Mouse (Mus musculus) heart, postnatal 10 days (tissue): ENCODE results near the gene Syt1. TPM values are rescaled to one million over a fixed set of nuclear protein-coding genes. Genes with fewer than 3 reads are reported as not detected.

Experiments
- DNase-seq, 2 experiments: peaks; one replicate each; pipeline ENCODE4 v3.0.0; 2021
- intact Hi-C: fragments of 180-260 bp; cut with DNase I; formaldehyde crosslinking; loops from one replicate; pipeline ENCODE4 v1.15.1; 2025
- total RNA-seq, 2 experiments: library from RNA; stranded (reverse); gene quantifications; 2 replicates each; pipeline ENCODE4 v1.2.3; 2021

The Syt1 gene
- total RNA-seq, 2 experiments from 2014 or later = 0.07 TPM

DNA sequence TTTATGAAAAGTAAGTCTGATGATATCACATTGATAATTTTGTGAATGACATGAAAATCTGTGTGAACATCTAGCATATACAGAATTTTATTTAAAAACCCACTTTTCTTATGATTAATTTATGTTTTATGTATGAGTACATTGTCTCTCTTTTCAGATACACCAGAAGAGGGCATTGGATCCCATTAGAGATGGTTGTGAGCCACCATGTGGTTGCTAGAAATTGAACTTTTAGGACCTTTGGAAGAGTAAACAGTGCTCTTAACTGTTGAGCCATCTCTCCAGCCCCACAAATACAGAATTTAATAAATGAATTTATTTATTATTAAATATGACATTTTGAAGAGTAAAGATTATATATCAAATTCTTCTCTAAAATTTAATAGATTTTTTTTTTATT lies 353.1 kb downstream of the Syt1 start:
- no peak for DNase-seq
- intact Hi-C loops = no loop called here

DNA sequence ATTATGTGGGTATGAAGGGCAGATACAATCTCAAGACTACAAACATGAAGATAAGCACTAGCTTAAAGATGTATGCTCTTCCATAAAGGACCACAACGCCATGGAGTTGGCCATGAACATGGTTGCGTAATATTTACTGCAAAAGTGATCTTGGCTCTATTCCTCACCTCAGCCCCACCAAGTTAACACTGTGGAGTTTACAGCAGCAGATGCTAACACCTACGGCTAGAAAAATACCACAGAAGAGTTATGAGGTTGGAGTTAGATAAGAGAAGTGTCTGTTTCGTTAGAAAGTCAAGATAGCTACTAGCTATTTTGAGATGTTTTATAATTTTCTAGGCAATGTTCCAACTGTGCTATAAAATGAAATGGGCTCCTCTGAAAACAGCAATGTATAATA lies 353.9 kb downstream of the Syt1 start:
- DNase-seq = no peak
- intact Hi-C loops = no loop called here

DNA sequence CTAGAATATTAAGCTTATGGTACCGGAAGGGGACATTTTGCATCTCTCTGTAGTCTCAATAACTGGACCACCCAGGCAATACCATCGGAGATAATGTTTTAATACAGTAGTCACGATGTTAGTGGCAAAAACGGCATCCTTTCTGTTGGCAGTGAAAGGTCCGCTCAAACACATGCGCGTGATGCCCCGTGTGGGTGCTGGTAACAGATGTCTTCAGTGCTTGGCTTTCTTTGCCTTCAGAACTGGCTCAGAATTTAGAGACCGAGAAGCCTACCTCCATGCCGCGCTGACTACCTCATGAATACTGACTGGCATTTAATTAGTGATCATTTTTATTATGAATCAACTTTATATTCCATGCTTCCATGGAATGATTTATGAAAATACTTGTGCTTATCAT lies 355.7 kb downstream of the Syt1 start:
- intact Hi-C loops = no loop called here
- DNase-seq = no peak

DNA sequence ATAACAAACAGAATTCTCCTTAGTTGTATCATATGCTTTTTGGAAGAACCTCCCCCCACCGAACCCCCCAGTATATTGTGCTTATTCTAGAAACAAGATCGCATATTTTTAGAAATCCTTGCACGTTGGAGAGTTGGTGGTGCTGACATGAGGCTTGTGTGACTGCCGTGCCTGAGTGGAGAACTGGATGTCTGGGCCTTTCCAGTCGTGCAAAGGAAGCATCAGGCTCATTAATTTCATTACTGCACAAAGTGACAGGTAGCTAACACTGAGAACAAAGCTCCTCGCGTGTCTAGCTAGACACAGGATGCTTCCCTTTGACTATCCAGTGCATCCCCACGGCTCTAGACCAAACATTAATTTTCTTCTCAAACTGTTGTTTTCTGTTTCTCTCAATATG lies 358.0 kb downstream of the Syt1 start:
- intact Hi-C loops = no loop called here

DNA sequence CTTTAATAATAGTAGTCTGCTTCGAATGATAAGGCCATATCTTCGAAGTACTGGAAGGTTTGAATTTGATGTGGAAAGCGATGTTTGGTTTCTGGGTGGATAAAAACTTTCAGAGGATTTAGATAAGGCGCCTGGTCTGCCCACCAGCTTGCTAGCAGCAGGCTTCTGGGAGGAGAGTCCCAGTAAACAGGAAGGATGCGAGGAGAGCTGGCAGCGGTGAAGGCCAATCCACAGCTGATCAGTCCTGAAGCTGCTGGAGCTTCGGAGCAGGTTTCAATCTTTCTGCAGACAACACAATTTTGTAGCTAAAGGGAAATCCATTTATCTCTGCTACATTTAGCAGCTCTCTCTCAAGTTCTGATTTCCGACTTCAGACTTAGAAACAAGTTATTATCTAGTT lies 358.7 kb downstream of the Syt1 start:
- no peak for DNase-seq

More for the DNA sequence above, 358.0 kb downstream of the Syt1 start:
- no peak for DNase-seq

DNA sequence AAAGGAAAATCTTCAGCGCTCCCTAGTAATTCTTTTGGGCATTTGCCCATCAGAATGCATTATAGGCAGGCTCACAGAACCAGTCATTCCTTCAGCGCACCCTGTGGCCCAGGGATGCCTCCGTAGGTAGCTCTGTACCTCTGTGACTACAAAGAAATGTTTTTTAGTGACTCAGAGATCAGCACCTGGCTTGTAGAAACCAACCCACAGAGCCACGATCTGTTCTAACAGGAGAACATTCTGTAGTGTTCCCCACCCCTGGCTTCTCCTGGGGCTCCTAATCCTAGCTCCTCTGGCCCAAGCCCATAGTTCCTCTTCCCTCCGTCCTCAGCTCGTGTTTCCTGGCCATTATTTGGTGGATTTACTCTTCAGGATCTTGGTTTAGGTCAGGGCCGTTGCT lies 361.6 kb downstream of the Syt1 start:
- intact Hi-C loops = no loop called here
- no peak for DNase-seq

More for the DNA sequence above, 358.7 kb downstream of the Syt1 start:
- intact Hi-C loops = no loop called here

DNA sequence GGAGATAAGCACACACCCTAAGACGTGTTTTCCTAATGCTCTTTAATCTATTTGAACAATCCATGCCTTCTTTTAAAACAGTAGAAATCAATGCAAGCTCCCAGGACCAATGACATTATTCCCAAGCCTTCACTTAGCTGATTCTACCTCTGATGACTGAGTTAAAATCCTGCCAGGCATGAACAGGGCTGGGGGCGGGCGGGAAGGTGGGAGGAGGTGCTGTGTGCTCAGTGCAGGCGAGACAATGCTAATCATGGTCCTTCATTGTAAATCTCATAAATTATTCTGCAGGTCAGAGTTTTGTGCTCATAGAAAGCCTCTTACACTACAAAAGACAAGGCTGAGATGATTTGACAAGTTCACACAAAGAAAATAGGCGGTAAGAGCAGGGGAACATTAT lies 366.9 kb downstream of the Syt1 start:
- intact Hi-C loops = no loop called here
- DNase-seq = no peak

DNA sequence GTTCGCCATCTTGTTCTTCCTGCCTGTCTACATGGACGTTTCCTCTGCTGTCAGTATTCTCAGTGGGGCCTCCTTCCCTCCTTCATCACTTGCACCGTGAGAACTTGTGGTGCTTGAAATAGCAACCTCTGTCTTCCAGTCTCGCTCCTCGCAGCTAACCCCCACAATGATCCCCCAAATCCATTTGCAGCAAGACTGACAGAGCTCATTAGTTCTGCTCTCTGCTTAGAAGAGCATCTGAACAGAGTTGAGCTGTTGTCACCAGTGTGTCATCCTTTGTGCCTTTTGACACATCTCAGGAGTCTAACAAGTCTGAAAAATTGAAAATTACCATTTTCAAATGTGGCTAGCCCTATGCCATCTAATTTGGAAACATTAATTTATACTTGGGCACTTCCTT lies 372.7 kb downstream of the Syt1 start:
- intact Hi-C loops = no loop called here
- no peak for DNase-seq

DNA sequence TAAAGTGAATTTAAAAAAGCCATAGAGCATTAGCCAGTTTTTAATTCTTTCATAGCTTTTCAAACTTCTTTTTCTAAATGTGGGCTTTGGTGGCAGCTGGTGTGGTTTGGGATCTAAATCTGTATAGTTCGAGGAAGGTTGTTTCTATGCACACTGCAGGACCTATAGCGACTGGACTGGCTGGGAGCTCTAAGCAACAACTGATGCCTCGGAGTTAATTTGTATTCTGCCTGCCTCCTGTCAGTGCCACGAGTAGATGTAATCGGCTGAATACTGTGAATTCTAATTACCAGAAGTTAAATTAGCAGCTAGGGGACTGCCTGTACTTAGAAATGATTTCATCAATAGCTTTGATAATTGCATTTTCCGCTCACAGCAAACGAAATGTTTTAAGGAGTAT lies 374.7 kb downstream of the Syt1 start:
- DNase-seq = no peak
- intact Hi-C loops = no loop called here

DNA sequence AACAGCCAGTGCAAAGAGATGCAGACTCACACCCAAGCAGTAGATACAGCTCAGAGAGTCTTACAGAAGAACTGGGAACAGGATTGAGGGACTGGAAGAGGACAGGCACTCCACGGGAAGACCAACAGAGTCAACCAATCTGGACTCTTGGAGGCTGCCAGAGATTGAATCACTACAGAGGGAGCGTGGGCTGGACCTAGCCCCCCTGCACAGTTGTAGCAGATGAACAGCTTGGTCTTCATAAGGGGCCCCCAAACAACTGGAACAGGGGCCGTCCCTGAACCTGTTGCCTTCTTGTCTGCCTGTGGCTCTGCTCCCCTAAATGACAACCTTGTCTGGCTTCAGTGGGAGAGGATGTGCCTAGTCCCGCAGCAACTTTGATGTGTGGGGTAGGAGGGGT lies 375.2 kb downstream of the Syt1 start:
- intact Hi-C loops = no loop called here

DNA sequence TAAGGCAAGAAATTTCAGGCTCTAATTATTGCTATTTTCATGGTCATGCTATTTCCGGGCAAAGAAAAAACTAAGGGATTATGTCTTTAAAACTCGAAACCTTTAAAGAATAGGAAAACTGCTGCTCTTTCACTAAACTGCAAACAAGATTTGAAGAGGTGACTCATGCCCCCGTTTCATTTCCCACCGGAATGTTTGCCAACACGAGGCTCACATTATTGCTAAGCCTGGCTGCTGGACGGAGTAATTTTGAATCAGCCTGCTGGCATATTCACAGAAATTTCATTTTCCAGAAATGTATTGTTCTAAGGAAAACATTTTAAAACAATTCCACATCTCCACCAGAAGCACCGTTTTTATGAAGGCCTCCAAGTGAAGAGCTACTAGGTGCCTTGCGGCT lies 379.9 kb downstream of the Syt1 start:
- no peak for DNase-seq
- intact Hi-C loops = no loop called here

More for the DNA sequence above, 375.2 kb downstream of the Syt1 start:
- no peak for DNase-seq

DNA sequence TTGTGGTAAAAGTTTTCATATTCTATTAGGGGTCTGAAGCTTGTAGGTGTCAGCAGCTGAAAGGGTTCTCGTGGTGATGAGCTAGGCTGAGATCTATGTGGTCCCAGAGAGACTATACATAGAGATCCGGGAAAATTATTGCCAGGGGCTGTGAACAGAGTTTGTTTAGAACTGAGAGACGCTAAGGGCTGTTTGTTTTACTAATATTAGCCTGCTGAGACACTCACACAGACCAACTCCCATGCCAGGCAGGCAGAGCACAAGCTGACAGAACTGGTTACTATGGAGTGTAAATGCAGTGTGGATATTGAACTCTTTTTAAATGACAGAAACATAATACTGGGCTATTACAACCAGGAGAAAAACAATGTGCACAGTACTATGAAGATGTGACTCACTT lies 384.4 kb downstream of the Syt1 start:
- intact Hi-C loops = no loop called here
- no peak for DNase-seq

DNA sequence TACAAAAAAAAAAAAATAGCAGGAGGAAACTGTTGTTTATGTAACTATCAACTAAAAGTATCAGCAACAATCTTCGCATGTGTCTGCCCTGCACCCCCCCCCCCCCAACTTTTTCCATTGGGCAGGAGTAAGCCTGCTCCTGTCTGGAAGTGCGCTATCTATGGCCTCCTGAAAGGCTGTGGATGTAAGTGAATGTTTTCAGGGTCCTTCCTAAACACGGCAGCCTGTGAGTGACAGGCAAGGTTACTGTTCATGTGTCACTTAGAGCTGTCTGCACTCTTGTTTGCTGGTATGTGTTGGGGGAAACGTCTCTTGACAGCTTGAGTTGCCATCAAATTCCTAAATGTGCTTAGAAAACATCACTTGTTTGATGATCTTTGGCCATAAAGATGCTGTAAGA lies 387.8 kb downstream of the Syt1 start:
- intact Hi-C loops = no loop called here

DNA sequence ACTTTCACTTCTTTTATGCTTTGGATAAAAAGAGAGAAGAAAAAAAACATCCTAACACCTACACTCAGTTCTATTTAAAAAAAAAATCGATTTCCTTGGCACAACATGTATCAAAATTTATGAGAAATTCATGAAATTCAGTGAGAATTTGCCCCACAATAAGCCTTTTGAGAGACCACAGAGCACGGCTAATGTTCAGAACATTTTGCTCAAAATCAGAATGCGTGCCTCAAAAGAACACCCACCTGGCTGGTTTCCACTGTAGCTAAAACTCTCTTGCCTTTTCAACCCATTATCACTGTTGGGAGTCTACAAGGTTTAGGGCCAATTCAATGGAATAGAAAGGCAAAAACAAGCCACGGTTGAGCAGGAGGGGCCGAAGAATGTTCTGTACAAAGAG lies 390.9 kb downstream of the Syt1 start:
- DNase-seq = no peak
- intact Hi-C loops = no loop called here

More for the DNA sequence above, 387.8 kb downstream of the Syt1 start:
- DNase-seq = no peak

DNA sequence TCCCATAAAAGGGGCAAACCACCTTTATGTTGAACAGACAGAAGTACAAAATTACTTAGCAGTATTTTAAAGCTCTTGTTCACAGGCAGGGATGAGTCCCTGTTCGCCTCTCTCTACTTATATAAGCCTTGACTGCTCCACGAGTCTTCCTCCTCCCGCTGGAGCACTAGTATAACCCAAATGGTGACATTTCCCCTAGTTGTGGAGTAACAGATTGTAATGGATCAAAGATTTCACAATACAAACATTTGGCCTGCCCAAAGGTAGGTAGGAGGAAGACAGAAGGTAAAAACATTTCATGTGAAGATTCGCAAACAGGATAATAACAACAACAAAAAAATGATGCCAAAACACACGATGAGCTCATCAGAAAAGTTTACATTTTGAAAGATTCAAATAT lies 391.6 kb downstream of the Syt1 start:
- intact Hi-C loops = no loop called here
- DNase-seq = no peak

DNA sequence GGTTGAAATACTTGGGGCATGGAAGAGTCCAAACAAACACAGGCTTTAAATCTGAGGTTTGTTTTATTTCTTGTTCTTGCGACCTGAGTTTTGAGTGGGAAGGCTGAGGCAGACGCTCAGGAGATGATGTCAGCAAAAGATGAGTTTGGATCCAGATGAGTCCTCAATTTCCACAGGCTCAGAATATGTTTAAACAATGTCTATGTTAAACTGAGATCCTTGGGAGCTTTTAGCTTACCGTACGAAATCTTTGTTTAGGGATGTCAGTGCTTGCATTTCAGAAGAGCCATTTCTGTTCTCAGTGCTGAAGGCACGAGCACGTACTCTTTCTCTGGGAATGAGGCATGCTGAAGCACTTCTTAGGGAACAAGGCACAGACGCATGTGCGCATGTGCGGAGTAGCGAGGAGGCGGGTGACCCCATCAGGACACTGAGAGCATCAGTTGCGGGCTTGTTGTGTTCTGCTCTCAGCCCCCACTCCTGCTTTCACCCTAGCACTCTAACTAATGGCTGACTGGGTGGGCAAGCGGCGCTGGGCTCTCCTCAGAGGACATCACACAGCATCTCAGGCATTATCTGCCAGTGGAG lies 400.6 kb downstream of the Syt1 start:
- DNase-seq = no peak
- intact Hi-C loops = no loop called here

DNA sequence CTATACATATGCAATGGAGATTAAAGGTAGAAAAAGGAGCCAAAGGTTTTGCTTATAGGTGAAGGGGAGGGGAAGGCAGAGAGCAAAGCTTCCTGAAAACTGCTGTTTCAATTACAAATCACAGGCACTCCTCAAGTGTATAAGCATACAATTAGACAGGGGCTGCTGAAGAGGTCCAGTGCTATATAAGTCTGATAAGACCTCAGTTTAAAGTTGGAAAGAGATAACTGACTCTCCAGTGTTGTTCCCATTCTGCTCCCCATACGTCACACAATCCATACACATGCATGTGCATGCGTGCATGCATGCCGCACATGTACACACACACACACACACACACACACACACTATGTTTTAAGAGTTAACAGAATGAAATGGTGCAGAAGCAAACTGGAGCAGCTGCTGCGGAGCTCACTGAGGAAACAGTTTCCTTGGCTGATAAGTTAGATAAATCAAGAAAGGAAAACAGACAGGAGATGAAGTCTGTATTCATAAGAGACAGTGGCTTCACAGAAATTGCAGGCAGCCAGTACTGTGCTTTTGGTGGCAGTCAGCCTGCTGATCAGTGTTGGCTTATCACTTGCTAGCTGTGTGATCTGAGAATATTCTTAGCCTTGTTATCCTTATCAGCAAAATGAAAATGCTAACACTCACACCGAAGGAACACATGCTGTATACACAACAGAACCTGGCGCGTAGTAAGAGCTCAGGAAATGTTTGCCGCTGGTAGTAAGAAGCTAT lies 408.9 kb downstream of the Syt1 start:
- intact Hi-C loops = no loop called here
- peak; percentile 1 to 9 for DNase-seq

DNA sequence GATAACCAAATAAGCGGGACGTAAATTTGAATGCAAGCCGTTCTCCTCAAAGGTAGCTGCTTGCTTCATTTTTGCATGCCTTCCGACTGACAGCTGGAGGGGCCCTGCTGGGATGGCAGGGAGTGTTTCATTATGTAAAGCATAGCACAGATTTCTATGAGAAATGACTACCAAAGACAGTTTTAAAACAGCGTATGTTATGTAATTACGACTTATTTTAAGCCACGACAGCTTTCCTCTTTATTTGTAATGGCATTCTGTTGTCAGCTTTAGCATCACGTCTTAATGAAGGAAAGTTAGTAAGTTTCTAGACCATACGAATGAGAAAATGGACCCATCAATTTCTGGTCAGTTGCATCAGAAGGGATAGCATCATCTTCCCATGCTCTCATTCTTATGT lies 410.1 kb downstream of the Syt1 start:
- DNase-seq = no peak
- intact Hi-C loops = no loop called here

DNA sequence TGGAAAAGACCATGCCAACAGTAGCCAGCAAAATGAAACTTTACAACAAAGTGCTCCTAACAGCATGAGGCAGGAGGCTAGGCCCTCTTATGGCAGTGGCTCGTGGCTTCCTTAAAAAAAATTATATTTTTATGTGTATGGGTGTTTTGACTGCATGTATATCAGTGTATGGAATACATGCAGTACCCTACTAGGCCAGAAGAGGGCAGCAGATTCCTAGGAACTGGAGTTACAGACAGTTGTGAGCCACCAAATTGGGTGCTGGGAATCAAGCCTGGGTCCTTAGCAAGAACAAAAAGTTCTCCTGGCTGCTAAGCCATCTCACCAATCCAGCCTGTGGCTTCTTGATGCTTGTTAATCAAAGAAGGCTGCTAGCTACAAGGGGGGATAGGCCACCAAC lies 413.4 kb downstream of the Syt1 start:
- intact Hi-C loops = no loop called here
- no peak for DNase-seq

DNA sequence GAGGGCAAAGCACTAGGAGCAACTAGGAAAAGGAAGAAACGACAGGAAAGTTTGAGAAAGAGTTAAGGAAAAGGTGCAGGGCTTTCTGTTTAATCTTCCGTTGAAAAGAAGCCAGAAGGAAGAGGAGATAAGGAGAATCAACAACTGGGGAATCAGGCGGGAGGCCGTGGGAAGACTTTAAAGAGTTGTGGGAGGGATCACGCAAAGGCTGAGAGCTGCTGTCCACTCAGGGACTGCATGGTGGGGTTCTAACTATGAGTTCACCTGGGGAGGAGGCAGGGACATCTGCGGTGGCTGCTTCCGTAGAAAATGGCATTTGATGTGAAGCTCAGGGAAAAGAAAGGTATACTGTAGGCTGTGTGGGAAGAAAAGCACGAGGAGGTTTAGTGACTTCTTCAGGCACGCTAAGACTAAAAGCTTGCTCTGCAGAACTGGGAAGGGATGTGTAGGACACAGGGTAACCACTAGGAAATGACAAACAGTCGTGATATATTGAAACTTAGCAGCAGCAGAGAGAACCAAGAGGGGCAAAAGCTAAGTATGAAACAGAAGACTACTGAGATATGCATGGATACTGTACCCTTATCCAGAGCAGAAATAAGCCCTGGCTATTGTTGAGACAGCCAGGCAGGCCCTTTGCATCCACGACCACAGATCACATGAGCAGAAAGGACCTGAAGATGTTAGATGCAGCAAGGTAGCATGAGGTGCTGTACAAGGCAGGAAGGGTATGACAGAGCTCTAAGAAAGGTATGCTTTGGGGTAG lies 414.4 kb downstream of the Syt1 start:
- DNase-seq = no peak
- intact Hi-C loops = no loop called here

DNA sequence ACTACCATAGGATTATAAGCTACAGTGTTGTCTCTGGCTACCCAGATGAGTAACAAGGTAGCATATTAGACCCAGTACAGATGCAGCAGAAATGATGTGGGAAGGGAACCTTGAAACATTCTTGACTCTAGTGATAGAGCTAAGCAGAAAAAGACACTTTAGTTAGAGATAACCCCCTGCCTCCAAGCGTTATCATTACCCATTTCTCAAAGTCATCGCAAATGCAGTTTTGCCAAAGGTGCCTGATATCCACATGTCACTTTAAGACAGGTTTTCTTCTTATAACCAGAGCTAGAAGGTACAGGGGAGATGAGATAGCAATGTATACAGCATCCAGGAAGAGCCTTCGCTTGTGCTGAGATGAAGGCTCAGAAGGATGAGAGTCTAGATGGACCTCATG lies 421.4 kb downstream of the Syt1 start:
- intact Hi-C loops = no loop called here
- DNase-seq = no peak

DNA sequence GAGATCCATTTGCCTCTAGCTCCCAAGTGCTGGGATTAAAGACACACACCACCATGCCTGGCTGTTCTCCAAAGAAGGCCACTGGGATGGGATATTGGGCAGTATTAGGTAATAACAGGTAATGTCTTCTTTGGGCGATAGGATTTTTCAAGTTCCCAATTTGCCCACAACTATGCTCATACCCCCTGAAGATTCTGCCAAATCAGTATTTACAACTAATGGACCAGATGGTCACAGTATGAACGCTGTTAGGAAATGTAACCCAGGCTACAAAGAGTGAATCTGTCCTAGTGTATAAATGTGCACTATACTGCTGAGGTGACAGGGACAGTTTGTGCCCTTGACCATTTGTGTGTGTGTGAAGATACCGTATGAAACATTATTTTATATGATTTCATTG lies 421.9 kb downstream of the Syt1 start:
- no peak for DNase-seq
- intact Hi-C loops = no loop called here
